Mouse (Mus musculus): Measurements from ENCODE around the gene Tex38.

Tex38 gene

GRCm38 (mm10) chr4:115777627-115778026 is 3.2 kb downstream of the Tex38 start:
- intact Hi-C loops (cut with DNase I): no loop called here

- intact Hi-C loops (cut with DNase I): no loop called here
Observed at GRCm38 (mm10) chr4:115775056-115775455, 5.8 kb downstream of the Tex38 start.

- intact Hi-C loops (cut with DNase I): no loop called here
Observed at GRCm38 (mm10) chr4:115767647-115768467, 13.0 kb downstream of the Tex38 start.

GRCm38 (mm10) chr4:115764581-115764980 is 16.2 kb downstream of the Tex38 start:
- intact Hi-C loops (cut with DNase I): no loop called here

- intact Hi-C loops (cut with DNase I): no loop called here
Observed at GRCm38 (mm10) chr4:115761206-115761605, 19.6 kb downstream of the Tex38 start.

- intact Hi-C loops (cut with DNase I): no loop called here
Observed at GRCm38 (mm10) chr4:115754851-115755250, 26.0 kb downstream of the Tex38 start.

- intact Hi-C loops (cut with DNase I): no loop called here
Observed at GRCm38 (mm10) chr4:115754101-115754500, 26.7 kb downstream of the Tex38 start.

GRCm38 (mm10) chr4:115749336-115749735 is 31.5 kb downstream of the Tex38 start:
- intact Hi-C loops (cut with DNase I): no loop called here

GRCm38 (mm10) chr4:115748181-115748580 is 32.6 kb downstream of the Tex38 start:
- intact Hi-C loops (cut with DNase I): no loop called here

- intact Hi-C loops (cut with DNase I): no loop called here
Observed at GRCm38 (mm10) chr4:115743096-115743495, 37.7 kb downstream of the Tex38 start.

GRCm38 (mm10) chr4:115742658-115743057 is 38.2 kb downstream of the Tex38 start:
- intact Hi-C loops (cut with DNase I): no loop called here

- intact Hi-C loops (cut with DNase I): loop anchor here (5.0 kb wide), 1 partner anchor 99 kb away; the partner anchor contains the start of gene Mknk1
Observed at GRCm38 (mm10) chr4:115738481-115738985, 42.3 kb downstream of the Tex38 start.

- intact Hi-C loops (cut with DNase I): loop anchor here (5.0 kb wide), 1 partner anchor 100 kb away; the partner anchor contains the start of gene Mknk1
Observed at GRCm38 (mm10) chr4:115737551-115738041, 43.2 kb downstream of the Tex38 start, which contains the start of gene Efcab14. TSS of gene Efcab14 (plus strand) at chr4:115737744.

GRCm38 (mm10) chr4:115734867-115735266 is 46.0 kb downstream of the Tex38 start:
- intact Hi-C loops (cut with DNase I): loop anchor here (5.0 kb wide), 3 partner anchors 102 to 247 kb away; partner anchors contain the start of gene Mknk1

- intact Hi-C loops (cut with DNase I): loop anchor here (5.0 kb wide), 2 partner anchors 169 to 249 kb away; no protein-coding TSS in a partner anchor
Observed at GRCm38 (mm10) chr4:115733746-115734145, 47.1 kb downstream of the Tex38 start.

GRCm38 (mm10) chr4:115732223-115732818 is 48.5 kb downstream of the Tex38 start:
- intact Hi-C loops (cut with DNase I): loop anchor here (5.0 kb wide), 2 partner anchors 170 to 250 kb away; no protein-coding TSS in a partner anchor

- intact Hi-C loops (cut with DNase I): loop anchor here (2.0 to 5.0 kb wide), 3 partner anchors 171 to 251 kb away; no protein-coding TSS in a partner anchor
Observed at GRCm38 (mm10) chr4:115731588-115732222, 49.1 kb downstream of the Tex38 start.
